In genomic region chr6:114882212-114882611, GRCm38 (mm10) we compare ENCODE assay signal across 10 mouse cellular contexts.
DNase-seq lines count a peak whose midpoint lies in the region; ATAC-seq and TF ChIP-seq lines count a peak whose summit lies in the region.
"Had no signal": no experiment of that assay in that cellular context is flagged by ENCODE, and none has a peak within 500 bp of the region (broad histone marks: within the 10 kb centered on the region; RNA-seq: fewer than 3 reads in every experiment).

No protein-coding gene starts in this region.

- H3K27ac ChIP-seq in gastrocnemius, adult 2 months: peak overlapping the region; percentile 80
- H3K27ac ChIP-seq in lung, embryonic 15.5 days: peak overlapping the region; percentile 96
- H3K27ac ChIP-seq in limb, embryonic 12.5 days: peak overlapping the region; percentile 97
- H3K27ac ChIP-seq in small intestine, adult 2 months (ENCODE audit: insufficient read depth, low read depth, low read length): peak overlapping the region; percentile 64; the same call in 1 of the 2 replicates

- H3K4me3 ChIP-seq in gastrocnemius, adult 2 months: no peak overlapping the region
- no peak overlapping the region for H3K4me3 ChIP-seq in lung, embryonic 15.5 days
- no peak overlapping the region for H3K4me3 ChIP-seq in limb, embryonic 12.5 days (replicated peaks)
- no peak overlapping the region for H3K4me3 ChIP-seq in small intestine, adult 2 months (ENCODE audit: low read depth, low read length)

- TF ChIP-seq CTCF in gastrocnemius, adult 2 months (IDR thresholded peaks at IDR 0.05): no peak
- TF ChIP-seq CTCF in small intestine, adult 2 months (IDR thresholded peaks at IDR 0.05; ENCODE audit: extremely low read depth, insufficient read length, insufficient replicate concordance, low read depth, low read length): no peak

- ATAC-seq in lung, embryonic 15.5 days (ENCODE audit: borderline replicate concordance, extremely low read depth, low FRiP score, low TSS enrichment): no peak
- no peak for ATAC-seq in limb, embryonic 12.5 days (ENCODE audit: insufficient number of reproducible peaks, insufficient read depth, low FRiP score, low TSS enrichment, low read depth)

- DNase-seq in gastrocnemius, adult 2 months: no peak
- DNase-seq in gastrocnemius, postnatal 4 days (ENCODE audit: low spot score in 2 of 2): no peak
- no peak for DNase-seq in lung, postnatal 4 days
- DNase-seq in T-cell, adult 2 months (ENCODE audit: low spot score): no peak
- no peak for DNase-seq in left cerebral cortex, postnatal 4 days
- DNase-seq: cerebellum, adult 9-10 months; gastrocnemius, postnatal 36 days had no signal

- no peak overlapping the region for H3K9ac ChIP-seq in lung, embryonic 15.5 days
- H3K9ac ChIP-seq in limb, embryonic 12.5 days (replicated peaks): peak overlapping the region; percentile 27; the same call in 1 of the 2 replicates

- no peaks in the 10 kb centered on the region for H3K27me3 ChIP-seq in lung, embryonic 15.5 days
- H3K27me3 ChIP-seq in limb, embryonic 12.5 days: no peaks in the 10 kb centered on the region
- H3K27me3 ChIP-seq in small intestine, adult 2 months (ENCODE audit: control insufficient read depth, insufficient read depth, low read length): no peaks in the 10 kb centered on the region

- no peak overlapping the region for H3K4me2 ChIP-seq in lung, embryonic 15.5 days
- H3K4me2 ChIP-seq in limb, embryonic 12.5 days: peak overlapping the region; percentile 32; the same call in 1 of the 2 replicates

- peaks cover 92% of the 10 kb centered on the region for H3K4me1 ChIP-seq in lung, embryonic 15.5 days
- peaks cover 97% of the 10 kb centered on the region for H3K4me1 ChIP-seq in limb, embryonic 12.5 days (replicated peaks)
- peaks cover 38% of the 10 kb centered on the region for H3K4me1 ChIP-seq in small intestine, adult 2 months (ENCODE audit: control insufficient read depth, insufficient read depth, insufficient read length, low read length)

- 34% methylated on average over 5 of the region's 5 CpGs for WGBS in lung, embryonic 15.5 days
- 56% methylated on average over 5 of the region's 5 CpGs for WGBS in limb, embryonic 12.5 days
- 72% methylated on average over 5 of the region's 5 CpGs for WGBS in small intestine, adult 2 months

- H3K36me3 ChIP-seq in lung, embryonic 15.5 days: 0 out of 2 replicates have a peak, but pooled peaks cover 11% of the 10 kb centered on the region
- H3K36me3 ChIP-seq in limb, embryonic 12.5 days: peaks cover 44% of the 10 kb centered on the region
- H3K36me3 ChIP-seq in small intestine, adult 2 months (ENCODE audit: control insufficient read depth, insufficient read depth, low read length): peaks cover 4% of the 10 kb centered on the region

- intact Hi-C loops in gastrocnemius, adult 2 months (cut with DNase I): no loop called here
- intact Hi-C loops in left cerebral cortex, postnatal 4 days (cut with DNase I): loop anchor here (5.0 kb wide), 1 partner anchor 40 kb away; no protein-coding TSS in a partner anchor

- no peak for TF ChIP-seq POLR2A in small intestine, adult 2 months (IDR thresholded peaks at IDR 0.05; ENCODE audit: low read depth, low read length)

- H3K9me3 ChIP-seq in lung, embryonic 15.5 days: no peaks in the 10 kb centered on the region
- H3K9me3 ChIP-seq in limb, embryonic 12.5 days: no peaks in the 10 kb centered on the region
